Mouse (Mus musculus): ENCODE results near the gene Gm5105. TPM values are rescaled to one million over a fixed set of nuclear protein-coding genes. Genes with fewer than 3 reads are reported as not detected.

Gene Gm5105
- not detected in 2 replicates for polyA plus RNA-seq (2012; ENCODE audit: low replicate concordance)

GRCm38 (mm10) chr3:138067288-138067687, at the start of gene Gm5105:
TSS of gene Gm5105 (minus strand) at chr3:138067388.

DNA sequence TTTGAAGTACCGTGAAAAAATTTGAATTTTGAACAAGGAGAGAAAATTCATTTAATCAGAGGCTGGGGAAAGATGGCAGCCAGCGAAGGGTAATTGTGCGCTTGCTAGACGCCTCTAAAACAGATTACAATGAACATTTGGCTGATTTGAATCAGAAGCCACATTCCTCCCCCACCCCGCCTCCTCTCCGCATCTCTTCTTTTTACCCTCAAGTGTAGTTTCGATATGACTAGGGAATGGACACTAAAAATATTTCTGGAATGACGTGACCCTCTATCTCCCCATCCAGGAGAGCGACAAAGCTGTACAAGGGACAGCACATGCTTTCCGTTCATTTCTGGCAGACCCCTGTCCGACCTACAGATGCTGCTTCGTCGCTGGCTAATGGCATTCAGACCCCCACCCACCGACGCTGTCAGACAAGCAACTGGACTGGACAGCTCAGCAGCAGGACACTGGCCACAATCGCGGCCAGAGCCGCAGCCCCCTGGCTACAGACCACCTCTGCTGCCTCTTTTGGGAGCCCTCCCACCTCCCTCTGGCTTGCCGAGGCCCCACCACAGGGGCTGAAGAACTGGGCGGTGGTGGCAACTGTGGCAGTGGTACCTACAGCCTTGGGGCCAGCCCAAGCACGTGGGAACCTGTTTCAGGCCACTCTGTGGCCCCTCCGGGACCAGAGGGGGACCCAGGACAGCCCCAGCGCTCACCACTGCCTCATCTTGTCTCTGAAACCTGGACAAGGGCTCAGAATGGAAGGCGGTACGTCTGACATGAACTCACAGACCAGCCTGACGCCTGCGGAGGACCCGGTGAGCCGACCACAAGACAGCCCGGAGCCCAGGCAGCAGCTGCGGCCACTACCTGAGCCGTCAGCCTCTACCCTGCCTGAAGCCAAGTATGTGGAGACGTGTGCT, 2.2 kb downstream of the Gm5105 start, which contains the start of gene 1110002E22Rik:
TSS of gene 1110002E22Rik (plus strand) at position 321 of the 914 bp plus-strand sequence.

Other genes starting within 250 kb of the Gm5105 start
- gene H2afz, start 202.9 kb downstream of the Gm5105 start, polyA plus RNA-seq (2012; ENCODE audit: low replicate concordance) = 418 and 1,057 TPM in 2 replicates
- gene Dnajb14, start 199.7 kb downstream of the Gm5105 start, polyA plus RNA-seq (2012; ENCODE audit: low replicate concordance) = 2.5 and 2.6 TPM in 2 replicates
- 18.1 and 27.5 TPM in 2 replicates for gene Lamtor3, start 148.9 kb downstream of the Gm5105 start, polyA plus RNA-seq (2012; ENCODE audit: low replicate concordance)
- 3.0 and 10.2 TPM in 2 replicates for gene Dapp1, start 85.8 kb downstream of the Gm5105 start, polyA plus RNA-seq (2012; ENCODE audit: low replicate concordance)
- gene 1110002E22Rik, start 2.3 kb downstream of the Gm5105 start, polyA plus RNA-seq (2012; ENCODE audit: low replicate concordance) = 0.01 TPM in 1 of 2 replicates, not detected in the other
- 1.6 and 2.5 TPM in 2 replicates for gene Trmt10a, start 76.1 kb upstream of the Gm5105 start, polyA plus RNA-seq (2012; ENCODE audit: low replicate concordance)
- gene Mttp, start 77.6 kb upstream of the Gm5105 start, polyA plus RNA-seq (2012; ENCODE audit: low replicate concordance) = 0.28 and 0.71 TPM in 2 replicates
- gene 4930579F01Rik, start 126.4 kb upstream of the Gm5105 start, polyA plus RNA-seq (2012; ENCODE audit: low replicate concordance) = not detected in 2 replicates
- not detected in 2 replicates for gene Adh7, start 150.4 kb upstream of the Gm5105 start, polyA plus RNA-seq (2012; ENCODE audit: low replicate concordance)
- gene Adh1, start 193.6 kb upstream of the Gm5105 start, polyA plus RNA-seq (2012; ENCODE audit: low replicate concordance) = 0.12 and 0.42 TPM in 2 replicates
- gene Adh6a, start 245.9 kb upstream of the Gm5105 start, polyA plus RNA-seq (2012; ENCODE audit: low replicate concordance) = not detected in 2 replicates